Mouse (Mus musculus) kidney, postnatal 0 days (tissue): ENCODE data around the gene Gm973. TPM values are rescaled to one million over a fixed set of nuclear protein-coding genes. Genes with fewer than 3 reads are reported as not detected.

Experiments used
- ATAC-seq: fragments of 200-750 bp; cut with Nextera tagmentation; replicated peaks from 2 replicates; pipeline ENCODE4 v1.8.0; 2017; ENCODE audit warnings: low read depth, moderate number of reproducible peaks, moderate TSS enrichment, moderate library complexity; ENCODE audit not compliant: low FRiP score
- DNase-seq: peaks from one replicate; pipeline ENCODE4 v3.0.0-alpha.2; 2016; ENCODE audit warnings: low spot score
- H3K27ac ChIP-seq: fragments of 300-500 bp; sonication (generic); 2 replicates; pipeline ENCODE4 v1.5.1; 2014; ENCODE audit warnings: mild to moderate bottlenecking
- H3K27me3 ChIP-seq: fragments of 300-500 bp; sonication (generic); 2 replicates; pipeline ENCODE4 v1.6.1; 2014; ENCODE audit warnings: low read length, mixed read lengths; ENCODE audit not compliant: insufficient read depth
- H3K36me3 ChIP-seq: fragments of 300-500 bp; sonication (generic); 2 replicates; pipeline ENCODE4 v1.6.1; 2014; ENCODE audit warnings: low read length, mixed read lengths; ENCODE audit not compliant: insufficient read depth
- H3K4me1 ChIP-seq: fragments of 300-500 bp; sonication (generic); replicated peaks from 2 replicates; pipeline ENCODE4 v1.6.1; 2014; ENCODE audit warnings: antibody characterized with exemption, low read length, mixed read lengths; ENCODE audit not compliant: insufficient read depth
- H3K4me2 ChIP-seq: fragments of 300-500 bp; sonication (generic); 2 replicates; pipeline ENCODE4 v1.6.1; 2014; ENCODE audit warnings: mild to moderate bottlenecking, low read length, moderate library complexity, mixed read lengths
- H3K4me3 ChIP-seq: fragments of 300-500 bp; sonication (generic); replicated peaks from 2 replicates; pipeline ENCODE4 v1.5.1; 2014; ENCODE audit warnings: low read depth, low read length
- H3K9ac ChIP-seq: fragments of 300-500 bp; sonication (generic); 2 replicates; pipeline ENCODE4 v1.6.1; 2014; ENCODE audit warnings: low read depth, low read length
- H3K9me3 ChIP-seq: fragments of 300-500 bp; sonication (generic); replicated peaks from 2 replicates; pipeline ENCODE4 v1.6.1; 2016; ENCODE audit warnings: low read length, inconsistent platforms, mixed read lengths
- CTCF ChIP-seq: IDR thresholded peaks from 2 replicates; pipeline ENCODE4 v1.5.1; 2016; ENCODE audit warnings: antibody characterized with exemption, low read depth, mild to moderate bottlenecking, moderate library complexity
- WGBS: fragments of 180-500 bp; shearing (Covaris S2); extraction: QIAGEN DNeasy Blood & Tissue Kit; methylation state at CpG from one replicate; pipeline ENCODE4 v1.1.7; 2014; 5-methylcytosine and 5-hydroxymethylcytosine counted together
- polyA plus RNA-seq: library from polyadenylated mRNA; unstranded; fragments of >200 nt; fragmentation: Nextera tagmentation; extraction: Ambion mirVana; gene quantifications from 2 replicates; pipeline ENCODE4 v1.2.1, GENCODE M21; 2015

Gm973 gene
- polyA plus RNA-seq, 1 experiment from 2014 or later, result 2.5 TPM

- no peaks in the 10 kb centered on the region for H3K9me3 ChIP-seq
- H3K9ac ChIP-seq, result no peak overlapping the region
- ATAC-seq (no peak), DNase-seq (no peak)
- no peaks in the 10 kb centered on the region for H3K27me3 ChIP-seq
- H3K4me3 ChIP-seq, result no peak overlapping the region
- peaks cover 5% of the 10 kb centered on the region; the same call in 1 of the 2 replicates for H3K4me1 ChIP-seq
- no peak overlapping the region for H3K27ac ChIP-seq
- no peak for TF ChIP-seq CTCF
- H3K36me3 ChIP-seq, result no peaks in the 10 kb centered on the region
- 67% methylated on average over 1 of the region's 1 CpGs for WGBS
- H3K4me2 ChIP-seq, result no peak overlapping the region
These were observed 6.4 kb downstream of the Gm973 start for GRCm38 (mm10) chr1:59522456-59522855.

- Histone ChIP-seq H3K4me1 (peaks cover 5% of the 10 kb centered on the region; the same call in 1 of the 2 replicates), H3K36me3 (no peaks in the 10 kb centered on the region), H3K27me3 (no peaks in the 10 kb centered on the region), H3K9me3 (no peaks in the 10 kb centered on the region), H3K4me3 (no peak overlapping the region), H3K4me2 (no peak overlapping the region), H3K27ac (no peak overlapping the region), H3K9ac (no peak overlapping the region)
- TF ChIP-seq CTCF, result peak; percentile 38; the same call in 1 of the 2 replicates
- WGBS, result 61% methylated on average over 5 of the region's 5 CpGs
- DNase-seq (no peak), ATAC-seq (no peak)
These were observed 7.4 kb downstream of the Gm973 start for GRCm38 (mm10) chr1:59523378-59523958.

- H3K4me3 ChIP-seq, result no peak overlapping the region
- TF ChIP-seq CTCF, result no peak
- H3K36me3 ChIP-seq, result no peaks in the 10 kb centered on the region
- no peak overlapping the region for H3K27ac ChIP-seq
- peaks cover 5% of the 10 kb centered on the region; the same call in 1 of the 2 replicates for H3K4me1 ChIP-seq
- DNase-seq (no peak), ATAC-seq (no peak)
- H3K27me3 ChIP-seq, result no peaks in the 10 kb centered on the region
- 71% methylated on average over 2 of the region's 2 CpGs for WGBS
- H3K4me2 ChIP-seq, result no peak overlapping the region
- no peak overlapping the region for H3K9ac ChIP-seq
- H3K9me3 ChIP-seq, result no peaks in the 10 kb centered on the region
These were observed 8.0 kb downstream of the Gm973 start for GRCm38 (mm10) chr1:59524071-59524470.

- no peaks in the 10 kb centered on the region for H3K36me3 ChIP-seq
- H3K27me3 ChIP-seq, result no peaks in the 10 kb centered on the region
- no peak overlapping the region for H3K27ac ChIP-seq
- TF ChIP-seq CTCF, result no peak
- ATAC-seq (no peak), DNase-seq (no peak)
- peaks cover 5% of the 10 kb centered on the region; the same call in 1 of the 2 replicates for H3K4me1 ChIP-seq
- H3K4me2 ChIP-seq, result no peak overlapping the region
- WGBS, result 45% methylated on average over 3 of the region's 3 CpGs
- no peak overlapping the region for H3K4me3 ChIP-seq
- H3K9me3 ChIP-seq, result no peaks in the 10 kb centered on the region
- H3K9ac ChIP-seq, result no peak overlapping the region
These were observed 8.7 kb downstream of the Gm973 start for GRCm38 (mm10) chr1:59524759-59525158.

GRCm38 (mm10) chr1:59527219-59527618 is 11.2 kb downstream of the Gm973 start:
- no peak for ATAC-seq
- WGBS, result 69% methylated on average over 6 of the region's 6 CpGs

GRCm38 (mm10) chr1:59534976-59535810 is 19.1 kb downstream of the Gm973 start:
- no peaks in the 10 kb centered on the region for H3K27me3 ChIP-seq
- 22% methylated on average over 5 of the region's 5 CpGs for WGBS
- DNase-seq (no peak), ATAC-seq (no peak)
- no peaks in the 10 kb centered on the region for H3K9me3 ChIP-seq
- H3K9ac ChIP-seq, result no peak overlapping the region
- no peaks in the 10 kb centered on the region for H3K36me3 ChIP-seq
- H3K27ac ChIP-seq, result no peak overlapping the region
- H3K4me3 ChIP-seq, result no peak overlapping the region
- H3K4me2 ChIP-seq, result no peak overlapping the region
- H3K4me1 ChIP-seq, result peaks cover 5% of the 10 kb centered on the region; the same call in 1 of the 2 replicates
- no peak for TF ChIP-seq CTCF

More at GRCm38 (mm10) chr1:59527219-59527618, 11.2 kb downstream of the Gm973 start:
- TF ChIP-seq CTCF, result no peak
- Histone ChIP-seq H3K9me3 (no peaks in the 10 kb centered on the region), H3K9ac (no peak overlapping the region), H3K4me1 (no peaks in the 10 kb centered on the region), H3K4me3 (no peak overlapping the region), H3K36me3 (no peaks in the 10 kb centered on the region), H3K4me2 (no peak overlapping the region), H3K27me3 (no peaks in the 10 kb centered on the region), H3K27ac (no peak overlapping the region)
- no peak for DNase-seq
